8 mouse cellular contexts compared by ENCODE assay signal in genomic region chr11:60953803-60954202, GRCm38 (mm10). TPM values are rescaled to one million over a fixed set of nuclear protein-coding genes. Genes with fewer than 3 reads are reported as not detected.
DNase-seq lines count a peak whose midpoint lies in the region; ATAC-seq and TF ChIP-seq lines count a peak whose summit lies in the region.

No protein-coding gene starts in this region.

- POLR2A ChIA-PET in Patski (lab: Charles Lee): interaction anchor here (1.1 kb wide), 1 partner anchor 21 kb away, joined by 3 read pairs; the partner anchor contains the start of gene Map2k3

- H3K4me2 ChIP-seq in hindbrain, embryonic 13.5 days: peak overlapping the region; percentile 32

- WGBS in hindbrain, embryonic 13.5 days: 4% methylated on average over 15 of the region's 15 CpGs

- no peak for TF ChIP-seq CTCF in Patski (IDR thresholded peaks at IDR 0.05)

- peaks cover 21% of the 10 kb centered on the region for H3K4me1 ChIP-seq in hindbrain, embryonic 13.5 days (replicated peaks)

- H3K4me3 ChIP-seq in hindbrain, embryonic 13.5 days: no peak overlapping the region

- no peak for DNase-seq in Patski (ENCODE audit: low read depth, low spot score)
- DNase-seq in cerebellum, postnatal 25 days: peak; percentile 93 to 97
- peak; percentile 74 to 75 for DNase-seq in frontal cortex, postnatal 25 days (ENCODE audit: low spot score in 2 of 2)
- peak; percentile 68 to 77 for DNase-seq in layer of hippocampus, postnatal 25 days (ENCODE audit: extremely low spot score in 1 of 2, low spot score in 1 of 2)
- DNase-seq in lung, postnatal 10 days: peak; percentile 96
- DNase-seq in retina, embryonic 14.5 days (ENCODE audit: low spot score): peak; percentile 98
- DNase-seq in thymus, postnatal 25 days: peak; percentile 70

- peak overlapping the region; percentile 46 for H3K9ac ChIP-seq in hindbrain, embryonic 13.5 days

- no peaks in the 10 kb centered on the region for H3K9me3 ChIP-seq in hindbrain, embryonic 13.5 days

- in situ Hi-C loops in Patski (cut with MboI; ENCODE audit: low pct_unique_long_range_greater_than_20kb): no loop called here

- CTCF ChIA-PET in Patski (lab: Charles Lee): interaction anchor here (1.6 kb wide), 1 partner anchor 11 kb away, joined by 3 read pairs; no protein-coding TSS in a partner anchor

- H3K27me3 ChIP-seq in Patski: no peaks in the 10 kb centered on the region
- H3K27me3 ChIP-seq in hindbrain, embryonic 13.5 days: 0 out of 2 replicates have a peak, but pooled peaks cover 3% of the 10 kb centered on the region

- peaks cover 38% of the 10 kb centered on the region for H3K36me3 ChIP-seq in hindbrain, embryonic 13.5 days

- H3K27ac ChIP-seq in hindbrain, embryonic 13.5 days: no peak overlapping the region

- peak; percentile 1 for ATAC-seq in Patski
- peak; percentile 96 for ATAC-seq in hindbrain, embryonic 13.5 days (ENCODE audit: low FRiP score)

RNA-seq across cellular contexts. Expression of gene Map2k3, which starts 22.0 kb away (rescaled TPM):
- 54.6 TPM for polyA plus RNA-seq in Patski (2021)
- 30.0 and 30.4 TPM in 2 replicates for polyA plus RNA-seq in hindbrain, embryonic 13.5 days (2015; fragmentation: Nextera tagmentation; extraction: Ambion mirVana)
- total RNA-seq in layer of hippocampus, postnatal 25 days (2021): 10 to 100 TPM; 12.4 to 13.4 TPM

RNA-seq across cellular contexts. Expression of gene Natd1, which starts 39.3 kb away (rescaled TPM):
- 23.1 TPM for polyA plus RNA-seq in Patski (2021)
- polyA plus RNA-seq in hindbrain, embryonic 13.5 days (2015; fragmentation: Nextera tagmentation; extraction: Ambion mirVana): 36.1 and 36.8 TPM in 2 replicates
- total RNA-seq in layer of hippocampus, postnatal 25 days (2021): 10 to 100 TPM; 12.7 to 12.9 TPM
